Mouse (Mus musculus): ENCODE results near the gene Fibp. TPM values are rescaled to one million over a fixed set of nuclear protein-coding genes. Genes with fewer than 3 reads are reported as not detected.
"Not testable (repeated sequence)": the region's sequence is repeated elsewhere in the genome, so short reads cannot be mapped to it uniquely, and the experiment has no call there.

Fibp gene
- total RNA-seq, 2 experiments from 2014 or later: 87.2 to 89.6 TPM

- DNase-seq (ENCODE audit: low spot score in 2 of 2): peak; percentile 96 to 97
- TF ChIP-seq CTCF (conservative IDR thresholded peaks at IDR 0.05): peak; percentile 23
- peak overlapping the region; percentile 95 for H3K27ac ChIP-seq
- peak overlapping the region; percentile 100 for H3K4me3 ChIP-seq
These were observed 28.6 kb downstream of the Fibp start for GRCm38 (mm10) chr19:5488878-5489571.

DNA sequence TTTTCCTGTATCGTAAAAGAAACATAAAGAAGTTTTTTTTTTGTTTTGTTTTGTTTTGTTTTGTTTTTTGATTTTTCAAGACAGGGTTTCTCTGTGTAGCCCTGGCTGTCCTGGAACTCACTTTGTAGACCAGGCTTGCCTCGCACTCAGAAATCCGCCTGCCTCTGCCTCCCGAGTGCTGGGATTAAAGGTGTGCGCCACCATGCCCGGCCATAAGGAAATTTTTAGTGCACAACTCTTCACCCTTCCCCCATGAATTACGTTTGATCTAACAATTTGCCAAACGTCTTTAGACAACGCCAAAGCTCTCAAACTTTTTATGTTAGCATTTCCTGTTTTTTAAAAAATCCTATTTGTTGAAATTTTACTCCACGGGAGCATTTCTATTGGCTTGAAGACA is 29.3 kb downstream of the Fibp start:
- DNase-seq (ENCODE audit: low spot score in 2 of 2): not testable (repeated sequence)
- Histone ChIP-seq H3K4me3 (peak overlapping the region; percentile 100), H3K27ac (peak overlapping the region; percentile 95)

- Histone ChIP-seq H3K4me3 (peak within 1 kb of the TSS; percentile 100), H3K27ac (peak within 1 kb of the TSS; percentile 95)
- no peak for TF ChIP-seq CTCF (conservative IDR thresholded peaks at IDR 0.05)
- peak; percentile 95 for DNase-seq (ENCODE audit: low spot score in 2 of 2)
These were observed 30.0 kb downstream of the Fibp start, which contains the start of gene Cfl1 for GRCm38 (mm10) chr19:5490313-5490897. TSS of gene Cfl1 (plus strand) at chr19:5490455.

DNA sequence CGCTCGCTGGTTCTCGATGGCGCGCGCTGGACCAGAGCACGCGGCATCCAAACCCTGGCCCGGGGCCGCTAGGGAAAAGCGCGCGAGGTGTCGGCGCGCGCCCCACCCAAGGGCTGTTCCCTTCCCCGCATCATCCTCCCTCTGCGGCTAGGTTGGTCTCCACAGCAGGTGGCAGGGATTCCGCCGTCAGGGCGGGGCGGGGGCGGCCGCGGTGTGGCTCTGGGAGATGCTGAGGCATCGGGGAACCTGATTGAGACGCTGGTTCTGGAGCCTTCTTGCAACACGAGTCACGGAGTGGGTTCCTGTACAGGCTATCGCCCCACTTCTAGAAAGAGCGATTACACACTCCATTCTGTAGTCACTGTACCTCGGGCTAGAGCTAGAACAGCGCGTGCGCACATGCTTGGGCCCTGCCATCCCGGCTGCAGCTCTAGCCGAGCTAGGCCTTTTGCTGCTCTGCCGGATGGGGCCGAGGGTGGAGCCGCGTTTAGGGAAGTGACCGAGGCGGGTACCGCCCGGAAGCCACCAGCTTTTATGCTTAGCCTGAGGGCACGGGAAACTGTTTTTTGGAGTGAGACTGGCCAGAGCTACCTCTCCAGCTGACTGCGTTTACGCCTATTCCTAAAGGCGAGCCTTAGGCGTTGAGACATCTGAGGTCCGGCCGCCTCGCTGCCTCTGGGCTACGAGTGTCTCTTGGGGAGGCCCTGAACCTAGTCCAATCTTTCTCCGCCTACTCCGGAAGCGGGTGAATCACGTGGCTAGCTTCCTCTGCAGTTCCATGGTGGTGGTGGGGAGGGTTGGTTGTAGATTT is 30.7 kb downstream of the Fibp start:
- H3K4me3 ChIP-seq: peak overlapping the region; percentile 100
- peak; percentile 79 to 84 for DNase-seq (ENCODE audit: low spot score in 2 of 2)
- peak overlapping the region; percentile 95 for H3K27ac ChIP-seq
- TF ChIP-seq CTCF (conservative IDR thresholded peaks at IDR 0.05): no peak

DNA sequence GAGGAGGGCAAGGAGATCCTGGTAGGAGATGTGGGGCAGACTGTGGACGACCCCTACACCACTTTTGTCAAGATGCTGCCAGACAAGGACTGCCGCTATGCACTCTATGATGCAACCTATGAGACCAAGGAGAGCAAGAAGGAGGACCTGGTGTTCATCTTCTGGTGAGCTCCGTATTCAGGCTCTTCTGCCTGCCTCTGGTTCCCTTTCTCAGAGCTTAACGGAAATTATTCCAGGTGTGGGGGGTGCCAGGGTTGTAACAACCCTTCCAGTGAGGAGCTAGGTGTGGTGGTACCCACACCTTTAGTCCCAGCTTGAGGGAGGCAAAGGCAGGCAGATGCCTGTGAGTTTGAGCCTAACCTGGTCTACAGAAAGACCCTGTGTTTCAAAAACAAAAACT is 32.2 kb downstream of the Fibp start:
- TF ChIP-seq CTCF (conservative IDR thresholded peaks at IDR 0.05): no peak
- H3K27ac ChIP-seq: no peak overlapping the region
- no peak overlapping the region for H3K4me3 ChIP-seq
- DNase-seq (ENCODE audit: low spot score in 2 of 2): no peak

DNA sequence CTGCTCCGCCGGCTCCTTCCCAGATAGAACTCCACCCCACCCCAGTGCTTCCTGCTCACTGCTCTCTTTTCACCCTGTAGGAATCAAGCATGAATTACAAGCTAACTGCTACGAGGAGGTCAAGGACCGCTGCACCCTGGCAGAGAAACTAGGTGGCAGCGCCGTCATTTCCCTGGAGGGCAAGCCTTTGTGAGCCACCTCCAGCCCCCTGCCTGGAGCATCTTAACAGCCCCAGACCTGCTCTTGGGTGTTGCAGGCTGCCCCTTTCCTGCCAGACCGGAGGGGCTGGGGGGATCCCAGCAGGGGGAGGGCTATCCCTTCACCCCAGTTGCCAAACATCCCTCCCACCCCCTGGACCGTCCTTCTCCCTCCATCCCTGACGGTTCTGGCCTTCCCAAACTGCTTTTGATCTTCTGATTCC is 32.9 kb downstream of the Fibp start:
- not testable (repeated sequence) for H3K27ac ChIP-seq; DNase-seq (ENCODE audit: low spot score in 2 of 2); H3K4me3 ChIP-seq
- TF ChIP-seq CTCF (conservative IDR thresholded peaks at IDR 0.05): peak; percentile 22

DNA sequence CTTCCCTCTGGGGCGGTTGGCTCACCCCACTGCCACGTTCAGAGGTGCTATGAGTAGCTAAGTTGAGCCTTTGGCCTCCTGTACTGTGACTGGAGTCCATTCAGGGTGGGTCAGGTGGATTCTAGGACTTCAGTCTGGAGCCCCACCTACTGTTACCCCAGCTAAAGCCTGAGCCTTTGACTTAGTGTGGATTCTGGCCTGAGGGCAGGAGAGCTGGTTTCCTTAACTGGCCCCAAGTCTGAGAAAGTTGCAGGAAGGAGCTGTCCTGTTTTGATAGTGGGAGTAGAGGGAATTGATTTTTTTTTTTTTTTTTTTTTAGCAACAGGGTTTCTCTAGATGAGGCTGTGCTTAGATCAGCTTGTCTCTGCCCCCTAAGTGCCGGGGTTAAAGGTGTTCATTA is 33.9 kb downstream of the Fibp start:
- DNase-seq (ENCODE audit: low spot score in 2 of 2): no peak
- no peak for TF ChIP-seq CTCF (conservative IDR thresholded peaks at IDR 0.05)
- H3K4me3 ChIP-seq: no peak overlapping the region
- H3K27ac ChIP-seq: no peak overlapping the region

DNA sequence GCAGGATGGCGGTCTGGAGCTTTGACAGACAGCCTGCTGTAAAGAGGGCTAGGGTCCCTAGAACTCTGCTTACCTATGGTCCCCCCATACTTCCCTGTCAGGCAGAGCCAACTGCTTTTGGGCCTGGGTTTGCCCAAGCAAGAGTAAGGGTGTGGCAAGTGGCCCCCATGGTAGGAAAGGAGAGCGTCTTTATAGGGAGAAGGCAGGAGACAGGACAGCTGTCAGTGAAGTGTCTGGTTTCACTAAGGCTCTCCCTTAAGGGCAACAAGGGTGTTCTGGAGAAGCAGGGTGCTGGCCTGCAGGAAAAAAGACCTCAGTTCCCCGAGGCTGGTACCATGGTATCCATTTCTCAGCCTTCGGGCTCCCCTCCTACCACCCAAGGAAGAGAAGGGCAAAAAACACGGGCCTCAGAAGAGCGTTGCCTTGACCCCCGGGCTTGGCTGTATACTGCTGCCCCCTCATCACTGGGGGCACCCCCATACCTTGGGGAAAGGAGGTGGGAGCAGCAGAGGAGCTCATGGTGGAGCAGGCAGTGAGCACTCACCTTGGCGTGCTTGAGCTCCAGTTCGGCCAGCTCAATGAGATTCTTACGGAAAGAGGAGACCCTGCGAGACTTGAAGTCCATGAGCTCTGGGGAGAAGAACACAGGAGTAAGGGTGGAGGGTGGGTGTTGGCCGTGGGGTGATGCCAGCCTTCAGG is 35.1 kb downstream of the Fibp start:
- no peak for TF ChIP-seq CTCF (conservative IDR thresholded peaks at IDR 0.05)
- Histone ChIP-seq H3K27ac (no peak overlapping the region), H3K4me3 (no peak overlapping the region)
- no peak for DNase-seq (ENCODE audit: low spot score in 2 of 2)

DNA sequence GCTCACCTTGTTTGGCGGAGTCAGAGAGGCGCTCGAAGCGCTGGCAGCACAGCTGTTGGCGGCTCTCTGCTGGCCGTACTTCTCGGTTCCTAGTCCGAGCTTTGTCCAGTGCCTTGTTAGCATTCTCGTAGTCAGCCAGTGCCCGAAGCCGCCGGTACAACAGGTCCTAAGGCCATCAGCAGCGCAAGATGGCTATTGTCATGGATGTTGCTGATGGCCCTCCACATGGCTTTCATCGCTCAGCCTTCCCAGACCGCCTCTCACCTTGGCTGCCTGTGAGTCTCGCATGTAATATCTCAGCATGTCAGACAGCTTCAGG is 35.6 kb downstream of the Fibp start:
- no peak for TF ChIP-seq CTCF (conservative IDR thresholded peaks at IDR 0.05)
- Histone ChIP-seq H3K27ac (no peak overlapping the region), H3K4me3 (no peak overlapping the region)
- no peak for DNase-seq (ENCODE audit: low spot score in 2 of 2)

- TF ChIP-seq CTCF (conservative IDR thresholded peaks at IDR 0.05): no peak
- Histone ChIP-seq H3K27ac (no peak overlapping the region), H3K4me3 (no peak overlapping the region)
- no peak for DNase-seq (ENCODE audit: low spot score in 2 of 2)
These were observed 40.0 kb downstream of the Fibp start for GRCm38 (mm10) chr19:5500330-5500875.

DNA sequence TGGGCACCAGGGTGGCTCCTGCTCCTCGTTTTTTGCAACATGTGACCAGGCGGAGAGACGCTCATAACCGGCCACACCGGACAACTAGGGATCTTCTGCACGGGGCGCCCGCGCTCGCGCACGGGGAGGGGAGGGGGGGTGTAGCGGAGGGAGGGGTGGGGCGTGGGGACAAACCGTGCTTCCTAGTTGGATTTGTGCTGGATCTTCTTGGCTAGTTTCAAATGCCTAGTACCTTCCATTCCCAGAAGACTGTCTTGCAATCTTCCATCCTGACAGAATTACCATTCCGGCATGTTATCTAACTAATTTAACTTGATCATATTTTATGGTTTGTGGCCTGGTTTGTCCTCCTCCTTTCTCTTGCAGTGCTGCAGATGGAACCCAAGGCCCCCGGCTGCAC is 43.3 kb downstream of the Fibp start, which contains the start of gene 1700020D05Rik:
1700020D05Rik (minus strand) TSS at position 101 of the 400 bp plus-strand sequence.
- no peak for TF ChIP-seq CTCF (conservative IDR thresholded peaks at IDR 0.05)
- no peak for DNase-seq (ENCODE audit: low spot score in 2 of 2)
- H3K4me3 ChIP-seq: no peak within 1 kb of the TSS
- no peak within 1 kb of the TSS for H3K27ac ChIP-seq
